Mouse (Mus musculus): ENCODE measurements around the gene Nlrc5.
A peak's percentile ranks its signal among the peaks of the same experiment; 100 is the strongest.

The Nlrc5 gene

DNA sequence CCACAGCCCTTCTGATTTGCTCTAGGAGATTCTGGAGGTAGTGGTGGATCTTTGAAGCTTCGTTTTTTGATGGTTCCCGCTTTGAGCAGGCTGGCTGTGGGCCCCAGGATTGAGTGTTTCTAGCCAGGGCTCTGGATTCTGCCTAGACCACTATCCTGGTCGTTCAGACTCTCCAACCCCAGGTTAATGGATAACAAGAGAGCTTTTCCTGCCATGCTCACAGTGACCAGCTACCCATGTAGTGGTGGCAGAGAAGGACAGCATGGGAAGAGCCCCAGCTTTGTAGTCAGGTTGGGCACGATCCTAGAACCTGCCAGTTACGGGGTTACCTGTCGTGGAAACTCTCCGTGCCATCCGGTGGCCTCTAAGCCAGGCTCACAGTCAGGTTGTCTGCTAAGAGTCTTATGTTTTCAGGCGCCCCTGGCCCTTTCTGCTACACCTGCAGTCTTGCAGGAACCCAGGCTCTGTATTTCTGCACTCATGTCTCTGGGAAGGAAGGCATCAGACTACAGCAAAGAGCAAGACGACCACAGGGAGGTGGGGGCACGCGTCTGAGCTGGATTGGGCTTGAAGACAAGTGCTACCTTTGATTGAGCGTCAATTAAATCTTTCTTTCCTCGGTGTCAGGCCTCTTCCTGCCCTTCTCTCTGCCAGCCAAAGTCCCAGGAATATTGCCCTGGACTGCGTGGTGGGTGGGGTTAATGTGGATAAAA is 132.4 kb downstream of the Nlrc5 start:
- no peak for DNase-seq (ENCODE audit: extremely low spot score)

DNA sequence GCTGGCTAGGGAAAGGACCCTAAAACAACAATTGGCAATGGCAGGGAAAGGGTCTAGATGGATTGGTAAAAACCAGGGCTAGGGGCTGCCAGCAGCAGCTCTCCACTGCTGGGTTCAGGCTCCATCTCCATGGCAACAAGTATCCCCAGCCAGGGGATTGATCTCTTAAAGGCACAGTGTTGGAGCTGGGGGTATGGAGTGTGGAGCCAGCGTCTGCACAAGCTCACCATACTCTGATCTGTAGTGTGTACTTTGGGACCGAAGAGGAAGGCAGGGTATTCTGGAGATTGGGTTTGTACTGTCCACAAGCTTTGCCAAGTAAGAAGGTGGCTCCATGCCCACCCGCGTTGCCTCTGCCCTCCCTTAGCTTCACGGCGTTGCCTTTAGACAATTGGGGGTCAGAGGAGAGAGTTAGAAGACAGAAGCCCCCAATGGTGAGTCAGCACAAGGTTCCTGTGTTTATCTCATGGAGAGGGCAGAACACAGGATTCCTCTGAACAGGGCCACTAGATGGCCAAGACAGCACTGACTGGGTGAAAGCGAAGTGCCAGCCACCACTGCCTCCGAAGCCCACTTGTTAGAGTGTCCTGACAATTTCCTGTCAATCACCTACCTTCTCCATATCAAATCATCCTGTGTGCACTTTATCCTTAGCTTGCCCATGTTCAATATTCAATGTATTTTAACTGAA is 133.1 kb downstream of the Nlrc5 start:
- DNase-seq (ENCODE audit: extremely low spot score) = peak; percentile 33

DNA sequence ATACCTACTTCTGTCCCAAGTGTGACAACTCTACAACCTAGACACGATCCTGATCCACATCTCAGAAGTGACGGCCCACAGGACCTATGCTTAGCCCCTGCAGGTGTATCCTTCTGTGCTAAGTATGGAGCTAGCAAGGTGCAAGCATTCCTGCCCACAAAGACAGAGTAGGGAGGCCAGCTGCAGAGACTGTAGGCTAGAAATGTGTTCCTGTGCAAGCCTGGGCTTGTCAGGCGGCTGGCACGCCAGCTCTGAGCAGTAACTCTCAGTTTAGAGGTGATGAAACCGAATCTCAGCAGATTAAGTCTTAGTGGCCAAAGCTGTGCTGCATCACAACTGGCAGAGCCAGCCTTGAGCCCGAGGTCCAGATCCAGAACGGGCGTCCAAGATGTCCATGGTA is 133.9 kb downstream of the Nlrc5 start:
- DNase-seq (ENCODE audit: extremely low spot score) = no peak

DNA sequence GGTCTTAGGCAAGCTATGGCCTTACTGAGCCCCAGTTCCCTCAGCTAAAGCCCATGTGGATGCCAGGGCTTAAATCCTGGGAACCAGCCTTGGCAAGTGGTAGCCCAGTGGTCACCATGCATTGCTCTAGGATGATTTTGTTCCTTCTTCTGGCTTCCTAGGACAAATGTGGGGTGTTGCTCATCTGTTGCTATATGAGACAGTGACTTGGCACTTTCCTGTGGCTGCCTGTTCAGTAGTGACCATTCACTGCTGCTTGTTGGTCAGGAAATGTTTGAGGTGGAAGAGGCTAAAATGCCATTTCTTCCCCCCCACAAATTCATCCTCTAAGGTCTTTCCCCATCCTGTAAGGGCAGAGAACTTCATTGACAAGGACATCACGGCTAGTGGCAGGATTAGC is 135.3 kb downstream of the Nlrc5 start:
- no peak for DNase-seq (ENCODE audit: extremely low spot score)

DNA sequence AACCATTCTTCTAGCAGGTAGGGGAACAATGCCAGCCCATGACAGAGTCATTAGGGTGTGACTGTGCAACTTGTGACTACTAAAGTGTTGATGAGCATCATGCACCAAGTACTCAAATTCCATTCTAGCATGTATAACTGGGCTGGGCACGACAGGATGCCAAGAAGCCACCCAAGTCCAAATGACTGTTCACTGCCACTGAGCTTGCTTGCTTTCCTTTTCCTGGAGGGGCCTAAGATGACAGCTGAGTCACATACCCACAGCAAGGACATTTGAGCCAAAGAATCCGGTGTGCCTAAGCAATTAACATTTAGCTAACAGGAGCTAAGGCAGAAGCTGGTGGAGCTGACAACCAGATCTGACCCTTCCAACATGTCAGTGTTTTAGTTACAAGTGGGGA is 137.7 kb downstream of the Nlrc5 start:
- no peak for DNase-seq (ENCODE audit: extremely low spot score)

DNA sequence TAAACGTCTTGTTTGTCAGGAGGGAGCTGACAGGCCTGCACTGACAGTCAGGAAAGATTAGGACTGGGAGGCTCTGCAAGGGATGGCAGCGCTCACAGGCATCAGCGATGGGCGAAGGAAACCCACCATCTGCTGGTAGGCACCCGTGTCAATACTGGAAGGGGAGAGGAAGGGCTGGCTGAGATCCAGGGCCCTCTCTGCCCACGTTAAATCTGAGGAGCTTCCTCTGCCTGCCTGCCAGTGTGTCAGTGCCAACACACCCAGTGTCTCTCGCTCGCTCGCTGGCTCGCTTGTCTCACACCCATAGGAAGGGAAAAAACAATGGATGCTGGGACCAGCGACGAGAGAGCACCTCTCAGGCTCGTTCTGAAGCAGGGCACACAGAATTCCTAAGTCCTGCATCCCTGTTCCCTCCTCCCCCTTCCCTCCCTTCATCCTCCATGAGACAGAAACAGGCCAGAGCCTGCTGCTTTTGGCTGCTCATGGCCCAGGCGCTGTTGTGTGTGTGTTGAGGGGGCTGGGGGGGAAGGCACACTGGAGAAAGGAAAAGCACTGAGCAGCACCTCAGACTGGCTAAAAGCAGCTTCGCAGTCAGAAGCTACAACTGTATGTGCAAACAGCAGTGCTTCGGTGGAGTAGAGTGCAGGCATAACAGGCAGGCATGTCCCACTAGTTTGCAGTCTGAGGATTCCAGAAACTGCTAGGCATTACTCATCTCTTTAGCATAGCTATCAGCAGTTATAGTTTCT is 140.2 kb downstream of the Nlrc5 start:
- DNase-seq (ENCODE audit: extremely low spot score) = no peak

DNA sequence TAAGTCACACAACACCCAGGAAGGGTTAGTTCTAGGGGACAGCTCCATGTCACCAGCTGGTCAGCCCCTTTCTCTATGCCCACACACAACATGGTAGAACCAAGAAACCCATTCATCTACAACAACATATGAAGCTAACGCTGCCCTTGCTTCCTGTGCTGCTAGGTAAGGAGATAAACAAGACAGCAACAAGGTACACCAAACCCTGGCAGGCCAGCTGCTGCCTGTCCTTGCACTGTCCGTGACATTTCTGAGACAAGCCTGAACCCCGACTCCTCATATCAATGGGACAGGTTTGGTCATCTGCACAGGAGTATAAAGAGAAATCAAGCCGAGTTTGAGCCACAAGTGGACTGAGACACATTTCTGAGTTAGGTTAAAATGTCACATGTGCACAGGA is 141.0 kb downstream of the Nlrc5 start:
- DNase-seq (ENCODE audit: extremely low spot score) = no peak

All from embryo, embryonic 9.5 days (tissue).